Mouse (Mus musculus) MEL (cell line): ENCODE data around the gene Lefty1. TPM values are rescaled to one million over a fixed set of nuclear protein-coding genes. Genes with fewer than 3 reads are reported as not detected.
"Not testable (repeated sequence)": the region's sequence is repeated elsewhere in the genome, so short reads cannot be mapped to it uniquely, and the experiment has no call there.

ENCODE experiments used
- DNase-seq: peaks from one replicate; pipeline ENCODE4 v3.0.0; 2011; ENCODE audit warnings: low read depth, low spot score
- H3K27ac ChIP-seq: 2 replicates; pipeline ENCODE4 v1.5.1; 2012; ENCODE audit warnings: low read depth, mild to moderate bottlenecking, control low read depth, low read length, moderate library complexity; ENCODE audit not compliant: control insufficient read depth
- H3K27me3 ChIP-seq, 2 experiments: fragments of 150-350 bp in 1 of 2; sonication (generic) in 1 of 2; 2 replicates each; pipeline ENCODE4 v1.6.1; 2012; ENCODE audit warnings: low read length in 2 of 2, mild to moderate bottlenecking in 2 of 2, improper control_type of control experiment in 1 of 2, moderate library complexity in 1 of 2; ENCODE audit not compliant: insufficient read depth in 2 of 2, control insufficient read depth in 1 of 2
- H3K36me3 ChIP-seq, 2 experiments: 2 replicates each; pipeline ENCODE4 v1.6.1; 2012 to 2014; ENCODE audit warnings: low read length in 2 of 2, improper control_type of control experiment in 1 of 2, inconsistent platforms in 1 of 2, mild to moderate bottlenecking in 1 of 2; ENCODE audit not compliant: insufficient read depth in 2 of 2, control insufficient read depth in 1 of 2
- H3K4me1 ChIP-seq, 2 experiments: fragments of 150-350 bp in 1 of 2; sonication (generic) in 1 of 2; 2 replicates each; pipeline ENCODE4 v1.6.1; 2012; ENCODE audit warnings: low read length in 2 of 2, improper control_type of control experiment in 1 of 2, mild to moderate bottlenecking in 1 of 2; ENCODE audit not compliant: insufficient read depth in 2 of 2, control insufficient read depth in 1 of 2
- H3K4me3 ChIP-seq, 2 experiments: fragments of 150-350 bp in 1 of 2; sonication (generic) in 1 of 2; 2 replicates each; pipeline ENCODE4 v1.5.1; 2012; ENCODE audit warnings: low read depth in 2 of 2, low read length in 2 of 2, mild to moderate bottlenecking in 2 of 2, moderate library complexity in 2 of 2, control low read depth in 1 of 2, improper control_type of control experiment in 1 of 2; ENCODE audit not compliant: control insufficient read depth in 1 of 2, insufficient read depth in 1 of 2
- H3K79me2 ChIP-seq: 2 replicates; pipeline ENCODE4 v1.6.1; 2012; ENCODE audit warnings: mild to moderate bottlenecking, low read length, moderate library complexity; ENCODE audit not compliant: control insufficient read depth, poor library complexity, insufficient read depth
- H3K9ac ChIP-seq: 2 replicates; pipeline ENCODE4 v1.6.1; 2012; ENCODE audit warnings: low read depth, mild to moderate bottlenecking, control low read depth, low read length, moderate library complexity; ENCODE audit not compliant: control insufficient read depth, poor library complexity, severe bottlenecking
- H3K9me3 ChIP-seq: fragments of 150-350 bp; sonication (generic); replicated peaks from 2 replicates; pipeline ENCODE4 v1.6.1; 2012; ENCODE audit warnings: mild to moderate bottlenecking, low read length, improper control_type of control experiment, moderate library complexity; ENCODE audit not compliant: insufficient read depth
- ELF1 ChIP-seq: IDR thresholded peaks from 2 replicates; pipeline ENCODE4 v1.6.1; 2014; ENCODE audit warnings: low read depth, mild to moderate bottlenecking, inconsistent platforms, low read length, improper control_type of control experiment, moderate library complexity
- EP300 ChIP-seq, 2 experiments: IDR thresholded peaks; 2 replicates each; pipeline ENCODE4 v1.6.1; 2011; ENCODE audit warnings: improper control_type of control experiment in 2 of 2, low read length in 2 of 2, low read depth in 1 of 2, mild to moderate bottlenecking in 1 of 2
- ETS1 ChIP-seq: IDR thresholded peaks from 2 replicates; pipeline ENCODE4 v1.6.1; 2012; ENCODE audit warnings: low read depth, mild to moderate bottlenecking, inconsistent platforms, low read length, improper control_type of control experiment, moderate library complexity
- GATA1 ChIP-seq: IDR thresholded peaks from 2 replicates; pipeline ENCODE4 v1.6.1; 2011; ENCODE audit warnings: low read depth, low read length, improper control_type of control experiment
- HCFC1 ChIP-seq: IDR thresholded peaks from 2 replicates; pipeline ENCODE4 v1.6.1; 2012; ENCODE audit warnings: low read depth, mild to moderate bottlenecking, inconsistent platforms, low read length, improper control_type of control experiment, moderate library complexity
- JUND ChIP-seq: IDR thresholded peaks from 2 replicates; pipeline ENCODE4 v1.6.1; 2011; ENCODE audit warnings: low read depth, mild to moderate bottlenecking, improper control_type of control experiment, low read length
- MAZ ChIP-seq: IDR thresholded peaks from 2 replicates; pipeline ENCODE4 v1.6.1; 2012; ENCODE audit warnings: low read depth, mild to moderate bottlenecking, inconsistent platforms, low read length, improper control_type of control experiment
- MXI1 ChIP-seq: IDR thresholded peaks from 2 replicates; pipeline ENCODE4 v1.6.1; 2011; ENCODE audit warnings: mild to moderate bottlenecking, low read depth, low read length, improper control_type of control experiment
- NELFE ChIP-seq: IDR thresholded peaks from 2 replicates; pipeline ENCODE4 v1.6.1; 2011; ENCODE audit warnings: low read depth, low read length, improper control_type of control experiment
- POLR2A ChIP-seq, 2 experiments: IDR thresholded peaks; 2 replicates each; pipeline ENCODE4 v1.6.1; 2011 to 2012; ENCODE audit warnings: low read length in 2 of 2, mild to moderate bottlenecking in 2 of 2, control low read depth in 1 of 2, improper control_type of control experiment in 1 of 2, low read depth in 1 of 2, moderate library complexity in 1 of 2; ENCODE audit not compliant: control insufficient read depth in 1 of 2, insufficient read depth in 1 of 2, poor library complexity in 1 of 2
- RCOR1 ChIP-seq: IDR thresholded peaks from 2 replicates; pipeline ENCODE4 v1.6.1; 2012; ENCODE audit warnings: low read depth, mild to moderate bottlenecking, inconsistent platforms, low read length, improper control_type of control experiment
- SIN3A ChIP-seq: IDR thresholded peaks from 2 replicates; pipeline ENCODE4 v1.6.1; 2012; ENCODE audit warnings: low read length, improper control_type of control experiment, inconsistent platforms
- TAL1 ChIP-seq: IDR thresholded peaks from 2 replicates; pipeline ENCODE4 v1.6.1; 2012; ENCODE audit warnings: mild to moderate bottlenecking, inconsistent platforms, low read length, moderate library complexity, mixed read lengths
- TBP ChIP-seq: IDR thresholded peaks from 2 replicates; pipeline ENCODE4 v1.8.0; 2011; ENCODE audit warnings: low read depth, low read length, improper control_type of control experiment
- TCF12 ChIP-seq: IDR thresholded peaks from 2 replicates; pipeline ENCODE4 v1.6.1; 2014; ENCODE audit warnings: low read depth, mild to moderate bottlenecking, inconsistent platforms, low read length, improper control_type of control experiment, moderate library complexity
- polyA plus RNA-seq, 2 experiments: library from polyadenylated mRNA; stranded (reverse) in 1 of 2; unstranded in 1 of 2; fragments of >175 nt in 1 of 2; fragments of >200 nt in 1 of 2; gene quantifications; 2 replicates each; pipeline versions ENCODE4 v1.2.1 to v1.2.4; 2012; ENCODE audit warnings: low replicate concordance in 2 of 2, low read depth in 1 of 2; ENCODE audit not compliant: insufficient read length in 2 of 2, insufficient read depth in 1 of 2, missing spikeins in 1 of 2
- total RNA-seq: library from RNA; depleted of rRNA; stranded (reverse); fragments of 300-350 nt; gene quantifications from 2 replicates; pipeline ENCODE4 v1.2.3, GENCODE M21; 2012

The Lefty1 gene
- total and polyA plus RNA-seq, 3 experiments, result 5.1 to 6.4 TPM; not detected in 1

- DNase-seq, result peak; percentile 88
- peak; percentile 46 for TF ChIP-seq GATA1
- 0 out of 2 replicates have a peak, but pooled peaks have one; percentile 2 for TF ChIP-seq RCOR1
- TF ChIP-seq TBP, result 0 out of 2 replicates have a peak, but pooled peaks have one; percentile 42
- 0 out of 2 replicates have a peak, but pooled peaks have one; percentile 12 for TF ChIP-seq ELF1
- peak; percentile 57 for TF ChIP-seq ETS1
- TF ChIP-seq EP300 (IDR thresholded peaks at IDR 0.05; ENCODE audit: low read depth in 1 of 2, low read length in 2 of 2), result 0 out of 4 replicates have a peak, but pooled peaks have one; percentile 7 to 18
- TF ChIP-seq TCF12, result peak; percentile 47
- 0 out of 2 replicates have a peak, but pooled peaks have one; percentile 15 for TF ChIP-seq TAL1
- 0 out of 2 replicates have a peak, but pooled peaks have one; percentile 32 for TF ChIP-seq HCFC1
- TF ChIP-seq JUND, result peak; percentile 99
- peak; percentile 63 for TF ChIP-seq MXI1
- peak in 1 of 2 experiments; percentile 46; a peak in 2 of 4 replicates for TF ChIP-seq POLR2A (IDR thresholded peaks at IDR 0.05; ENCODE audit: control insufficient read depth in 1 of 2, insufficient read depth in 1 of 2, low read depth in 1 of 2, low read length in 2 of 2, poor library complexity in 1 of 2)
- peak; percentile 59 for TF ChIP-seq SIN3A
- TF ChIP-seq NELFE, result peak; percentile 39; the same call in 1 of the 2 replicates
- peak; percentile 62; the same call in 1 of the 2 replicates for TF ChIP-seq MAZ
- not testable (repeated sequence) for H3K4me1 ChIP-seq, H3K36me3 ChIP-seq, H3K9me3 ChIP-seq, H3K27me3 ChIP-seq, H3K79me2 ChIP-seq
- Histone ChIP-seq H3K4me3 (peak overlapping the region; percentile 64 to 68), H3K9ac (peak overlapping the region; percentile 67), H3K27ac (peak overlapping the region; percentile 41; the same call in 1 of the 2 replicates)
Observed at GRCm38 (mm10) chr1:180936610-180937398, 2.0 kb downstream of the Lefty1 start.

- H3K36me3 ChIP-seq, H3K4me1 ChIP-seq, H3K27ac ChIP-seq, DNase-seq, H3K79me2 ChIP-seq, H3K27me3 ChIP-seq, H3K4me3 ChIP-seq, H3K9me3 ChIP-seq: not testable (repeated sequence)
- H3K9ac ChIP-seq, result peak overlapping the region; percentile 63; the same call in 1 of the 2 replicates
Observed at GRCm38 (mm10) chr1:180937631-180938030, 2.8 kb downstream of the Lefty1 start.
